Mouse (Mus musculus) CD4-positive helper T cell, adult 2 months (primary cell): ENCODE data around the gene Clasp2.
"Not testable (repeated sequence)": the region's sequence is repeated elsewhere in the genome, so short reads cannot be mapped to it uniquely, and the experiment has no call there.

Experiments
- DNase-seq: peaks from one replicate; pipeline ENCODE4 v3.0.0-alpha.2; 2012; ENCODE audit warnings: low read depth, missing footprints, low spot score

Gene Clasp2

GRCm38 (mm10) chr9:113815836-113816235 is 74.6 kb downstream of the Clasp2 start:
- no peak for DNase-seq

GRCm38 (mm10) chr9:113822150-113822549 is 80.9 kb downstream of the Clasp2 start:
- DNase-seq, result no peak

GRCm38 (mm10) chr9:113828719-113829118 is 87.4 kb downstream of the Clasp2 start:
- DNase-seq, result no peak

- no peak for DNase-seq
These were observed 88.9 kb downstream of the Clasp2 start for GRCm38 (mm10) chr9:113830219-113830618.

GRCm38 (mm10) chr9:113833481-113833880 is 92.2 kb downstream of the Clasp2 start:
- DNase-seq, result no peak

GRCm38 (mm10) chr9:113837001-113837400 is 95.7 kb downstream of the Clasp2 start:
- DNase-seq, result no peak

- DNase-seq, result no peak
These were observed 96.2 kb downstream of the Clasp2 start for GRCm38 (mm10) chr9:113837461-113837860.

- no peak for DNase-seq
These were observed 102.8 kb downstream of the Clasp2 start for GRCm38 (mm10) chr9:113844029-113844428.

GRCm38 (mm10) chr9:113855441-113855840 is 114.2 kb downstream of the Clasp2 start:
- DNase-seq, result no peak

- DNase-seq, result no peak
These were observed 116.1 kb downstream of the Clasp2 start for GRCm38 (mm10) chr9:113857281-113857928.

GRCm38 (mm10) chr9:113857929-113858440 is 116.7 kb downstream of the Clasp2 start:
- no peak for DNase-seq

- peak; percentile 39 for DNase-seq
These were observed 118.1 kb downstream of the Clasp2 start for GRCm38 (mm10) chr9:113859420-113859819.

- DNase-seq, result no peak
These were observed 122.2 kb downstream of the Clasp2 start for GRCm38 (mm10) chr9:113863370-113863999.

- DNase-seq, result no peak
These were observed 126.7 kb downstream of the Clasp2 start for GRCm38 (mm10) chr9:113867951-113868350.

GRCm38 (mm10) chr9:113894903-113895302 is 153.6 kb downstream of the Clasp2 start:
- no peak for DNase-seq

- no peak for DNase-seq
These were observed 161.9 kb downstream of the Clasp2 start for GRCm38 (mm10) chr9:113903136-113903535.

- DNase-seq, result not testable (repeated sequence)
These were observed 163.0 kb downstream of the Clasp2 start for GRCm38 (mm10) chr9:113904315-113904714.

- no peak for DNase-seq
These were observed 174.5 kb downstream of the Clasp2 start for GRCm38 (mm10) chr9:113915789-113916188.

- DNase-seq, result no peak
These were observed 181.4 kb downstream of the Clasp2 start for GRCm38 (mm10) chr9:113922677-113923076.

- no peak for DNase-seq
These were observed 183.6 kb downstream of the Clasp2 start for GRCm38 (mm10) chr9:113924883-113925282.

- DNase-seq, result no peak
These were observed 187.3 kb downstream of the Clasp2 start for GRCm38 (mm10) chr9:113928591-113928990.

GRCm38 (mm10) chr9:113929676-113930075 is 188.4 kb downstream of the Clasp2 start:
- DNase-seq, result no peak
